Mouse (Mus musculus) embryonic facial prominence, embryonic 15.5 days (tissue): ENCODE measurements around the gene Dop1a. TPM values are rescaled to one million over a fixed set of nuclear protein-coding genes. Genes with fewer than 3 reads are reported as not detected.

Experiments
- ATAC-seq: fragments of 200-750 bp; cut with Nextera tagmentation; 2 replicates; pipeline ENCODE4 v1.8.0; 2017; ENCODE audit warnings: low read depth, moderate TSS enrichment; ENCODE audit not compliant: insufficient number of reproducible peaks, low FRiP score, low TSS enrichment
- H3K27ac ChIP-seq: fragments of 300-500 bp; sonication (generic); replicated peaks from 2 replicates; pipeline ENCODE4 v1.5.1; 2015; ENCODE audit warnings: mild to moderate bottlenecking, inconsistent platforms
- H3K27me3 ChIP-seq: fragments of 300-500 bp; sonication (generic); 2 replicates; pipeline ENCODE4 v1.6.1; 2015; ENCODE audit warnings: inconsistent platforms
- H3K36me3 ChIP-seq: fragments of 300-500 bp; sonication (generic); 2 replicates; pipeline ENCODE4 v1.6.1; 2015; ENCODE audit warnings: mild to moderate bottlenecking, inconsistent platforms
- H3K4me1 ChIP-seq: fragments of 300-500 bp; sonication (generic); 2 replicates; pipeline ENCODE4 v1.6.1; 2015; ENCODE audit warnings: inconsistent platforms
- H3K4me2 ChIP-seq: fragments of 300-500 bp; sonication (generic); replicated peaks from 2 replicates; pipeline ENCODE4 v1.6.1; 2015; ENCODE audit warnings: mild to moderate bottlenecking, inconsistent platforms
- H3K4me3 ChIP-seq: fragments of 300-500 bp; sonication (generic); replicated peaks from 2 replicates; pipeline ENCODE4 v1.5.1; 2015; ENCODE audit warnings: mild to moderate bottlenecking, inconsistent platforms
- H3K9ac ChIP-seq: fragments of 300-500 bp; sonication (generic); 2 replicates; pipeline ENCODE4 v1.6.1; 2015; ENCODE audit warnings: inconsistent platforms
- H3K9me3 ChIP-seq: fragments of 300-500 bp; sonication (generic); replicated peaks from 2 replicates; pipeline ENCODE4 v1.6.1; 2016; ENCODE audit warnings: inconsistent platforms
- whole genome bisulfite sequencing: fragments of 180-500 bp; shearing (Covaris S2); methylation state at CpG from one replicate; pipeline ENCODE4 v1.1.7; 2015; 5-methylcytosine and 5-hydroxymethylcytosine counted together
- polyA plus RNA-seq: library from polyadenylated mRNA; unstranded; fragments of >200 nt; fragmentation: Nextera tagmentation; extraction: Ambion mirVana; gene quantifications from 2 replicates; pipeline ENCODE4 v1.2.1, GENCODE M21; 2015

The Dop1a gene
- 16.4 and 16.8 TPM in 2 replicates for polyA plus RNA-seq

DNA sequence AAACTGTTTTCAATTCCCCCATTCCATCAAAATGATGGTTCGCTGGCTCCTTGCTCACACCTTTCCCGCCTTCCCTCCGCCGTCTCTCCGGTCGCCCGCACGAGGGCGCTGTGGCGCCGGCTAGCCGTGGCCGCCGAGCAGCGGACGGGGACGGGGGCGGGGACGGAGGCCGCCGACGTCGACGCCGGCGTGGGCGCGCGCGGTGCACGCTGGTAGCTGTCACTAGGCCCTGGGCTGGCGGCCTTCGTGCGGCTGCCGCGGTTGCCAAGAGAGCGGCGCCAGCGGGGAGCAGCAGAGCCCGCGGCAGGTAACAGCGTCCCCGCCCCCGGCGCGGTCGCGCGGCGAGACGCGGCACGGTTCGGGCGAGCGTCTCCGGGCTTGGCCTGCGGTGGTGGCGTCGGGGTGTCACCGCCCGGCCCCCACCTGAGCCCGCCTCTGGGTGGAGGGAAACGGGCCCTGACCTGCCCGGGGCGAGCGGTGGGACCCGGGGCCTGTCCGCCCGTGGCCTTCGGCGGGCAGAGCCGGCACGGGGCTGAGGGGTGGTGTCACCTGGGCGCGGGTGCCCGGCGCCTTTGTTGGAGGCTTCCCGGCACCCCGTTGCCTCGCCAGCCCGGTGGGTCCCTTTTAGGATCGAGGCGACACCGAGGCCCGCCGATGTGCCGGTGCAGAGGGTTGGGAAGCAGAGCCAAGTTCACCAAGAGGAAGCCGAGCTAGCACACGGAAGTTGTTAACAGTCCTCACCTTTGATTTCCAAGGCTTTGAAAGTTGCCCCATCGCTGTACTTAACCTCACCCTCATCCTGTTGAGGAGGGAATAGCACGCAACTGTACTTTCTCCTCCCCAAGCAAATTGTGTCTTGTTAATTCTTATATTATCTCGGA, at the start of gene Dop1a:
TSS of gene Dop1a (plus strand) at position 165 of the 881 bp plus-strand sequence.
- peak; percentile 95 for ATAC-seq
- peak within 1 kb of the TSS; percentile 75 for H3K27ac ChIP-seq
- peak within 1 kb of the TSS; percentile 90 for H3K4me3 ChIP-seq
- under 1% methylated on average over 88 of the region's 93 CpGs for WGBS
- peak within 1 kb of the TSS; percentile 69 for H3K4me2 ChIP-seq
- H3K9ac ChIP-seq: peak within 1 kb of the TSS; percentile 66
- H3K36me3 ChIP-seq: no peaks in the 10 kb centered on the region
- 0 out of 2 replicates have a peak, but pooled peaks cover 3% of the 10 kb centered on the region for H3K27me3 ChIP-seq
- peaks cover 16% of the 10 kb centered on the region for H3K4me1 ChIP-seq
- no peaks in the 10 kb centered on the region for H3K9me3 ChIP-seq

- ATAC-seq: no peak
- no peaks in the 10 kb centered on the region for H3K27me3 ChIP-seq
- no peak overlapping the region for H3K4me3 ChIP-seq
- H3K4me1 ChIP-seq: no peaks in the 10 kb centered on the region
- WGBS: 95% methylated on average over 1 of the region's 1 CpGs
- no peak overlapping the region for H3K27ac ChIP-seq
- H3K9me3 ChIP-seq: no peaks in the 10 kb centered on the region
- no peak overlapping the region for H3K4me2 ChIP-seq
- no peaks in the 10 kb centered on the region for H3K36me3 ChIP-seq
- no peak overlapping the region for H3K9ac ChIP-seq
These were observed 49.0 kb upstream of the Dop1a start for GRCm38 (mm10) chr9:86417971-86418370.

- Histone ChIP-seq H3K9ac (no peak overlapping the region), H3K27ac (no peak overlapping the region), H3K4me1 (no peaks in the 10 kb centered on the region), H3K27me3 (no peaks in the 10 kb centered on the region), H3K4me2 (no peak overlapping the region), H3K36me3 (no peaks in the 10 kb centered on the region), H3K9me3 (no peaks in the 10 kb centered on the region), H3K4me3 (no peak overlapping the region)
- ATAC-seq: no peak
- WGBS: 70% methylated on average over 6 of the region's 6 CpGs
These were observed 47.6 kb upstream of the Dop1a start for GRCm38 (mm10) chr9:86419366-86419765.

GRCm38 (mm10) chr9:86423331-86423730, 43.6 kb upstream of the Dop1a start:
- WGBS: 84% methylated on average over 4 of the region's 4 CpGs
- no peak overlapping the region for H3K27ac ChIP-seq
- ATAC-seq: no peak

DNA sequence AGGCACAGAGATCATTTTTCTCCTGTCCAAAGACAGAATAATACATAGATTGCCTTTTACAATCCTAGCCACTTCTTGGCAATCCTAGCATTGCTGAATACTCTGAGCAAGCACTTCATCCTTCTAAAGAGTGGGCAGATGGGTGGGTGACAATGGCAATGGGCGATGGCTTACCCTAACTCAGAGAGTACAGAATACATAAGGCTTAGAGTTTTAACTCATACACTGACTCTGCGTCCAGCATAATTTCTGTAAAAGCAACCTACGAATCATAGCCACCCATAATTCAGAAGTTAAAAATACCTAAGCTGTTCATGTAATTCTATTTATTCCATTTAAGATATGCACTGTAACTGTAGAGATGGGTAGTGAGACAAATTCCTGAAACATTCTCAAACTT, 31.4 kb upstream of the Dop1a start:
- no peaks in the 10 kb centered on the region for H3K27me3 ChIP-seq
- no peak overlapping the region for H3K9ac ChIP-seq
- no peak overlapping the region for H3K4me3 ChIP-seq
- ATAC-seq: no peak
- H3K4me1 ChIP-seq: no peaks in the 10 kb centered on the region
- H3K4me2 ChIP-seq: no peak overlapping the region
- 85% methylated on average over 3 of the region's 3 CpGs for WGBS
- no peaks in the 10 kb centered on the region for H3K36me3 ChIP-seq
- H3K27ac ChIP-seq: no peak overlapping the region
- H3K9me3 ChIP-seq: no peaks in the 10 kb centered on the region

More at GRCm38 (mm10) chr9:86423331-86423730, 43.6 kb upstream of the Dop1a start:
- Histone ChIP-seq H3K9ac (no peak overlapping the region), H3K36me3 (no peaks in the 10 kb centered on the region), H3K9me3 (no peaks in the 10 kb centered on the region), H3K4me1 (no peaks in the 10 kb centered on the region), H3K4me2 (no peak overlapping the region), H3K4me3 (no peak overlapping the region), H3K27me3 (no peaks in the 10 kb centered on the region)

DNA sequence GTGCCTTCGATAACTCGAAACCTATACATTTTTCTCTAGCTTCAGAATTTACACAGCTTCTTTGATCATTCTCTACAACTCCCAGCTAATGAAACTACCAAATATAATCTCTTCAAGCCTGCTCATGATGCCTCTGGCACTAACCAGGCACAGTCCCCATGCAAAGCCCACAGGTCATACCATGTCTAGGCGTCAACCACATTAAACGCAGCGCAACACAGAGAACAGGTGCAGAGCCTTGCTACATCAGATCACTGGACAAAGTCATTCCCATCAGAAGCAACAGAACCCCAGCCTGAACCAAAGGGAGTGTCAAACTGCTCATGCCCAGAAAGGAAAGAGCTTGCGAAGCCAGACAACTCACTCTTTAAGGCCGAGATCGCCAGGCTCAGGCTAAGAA, 30.3 kb upstream of the Dop1a start:
- no peak for ATAC-seq
- 85% methylated on average over 8 of the region's 8 CpGs for WGBS

DNA sequence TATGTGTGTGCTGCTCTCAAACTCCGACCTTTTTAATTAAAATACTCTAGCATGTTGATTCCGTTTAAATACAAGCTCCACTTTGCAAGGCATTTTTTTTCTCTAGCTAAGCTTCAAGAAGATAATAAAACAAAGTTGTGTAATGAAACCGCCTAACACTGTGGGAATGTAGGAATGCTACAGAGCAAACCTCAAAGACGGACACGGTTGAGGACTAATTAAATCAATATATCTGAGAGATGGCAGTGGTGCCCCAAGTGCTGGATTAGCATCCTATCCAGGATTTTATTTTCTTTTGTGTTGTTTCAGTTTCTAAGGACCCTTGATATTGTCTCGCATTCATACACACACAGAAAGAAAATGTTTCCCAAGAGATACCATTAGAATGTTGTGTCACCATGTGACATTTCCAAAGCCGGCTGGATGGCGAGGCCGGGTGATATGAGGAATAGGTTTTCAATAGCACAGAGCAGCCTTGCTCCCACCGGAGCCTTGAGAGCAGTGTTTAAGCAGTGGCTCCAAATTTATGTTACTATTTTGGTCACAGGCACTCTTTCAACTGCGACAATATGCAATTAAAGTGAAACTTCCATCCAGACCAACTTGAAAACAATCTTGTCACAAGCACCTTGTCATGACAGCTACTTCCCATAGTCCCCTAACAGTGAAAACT, 28.5 kb upstream of the Dop1a start:
- Histone ChIP-seq H3K27me3 (no peaks in the 10 kb centered on the region), H3K4me1 (no peaks in the 10 kb centered on the region), H3K36me3 (no peaks in the 10 kb centered on the region), H3K9ac (no peak overlapping the region), H3K4me2 (no peak overlapping the region), H3K27ac (no peak overlapping the region), H3K4me3 (no peak overlapping the region), H3K9me3 (no peaks in the 10 kb centered on the region)
- 46% methylated on average over 11 of the region's 11 CpGs for WGBS
- no peak for ATAC-seq

More for the DNA sequence above, 30.3 kb upstream of the Dop1a start:
- Histone ChIP-seq H3K4me1 (no peaks in the 10 kb centered on the region), H3K4me2 (no peak overlapping the region), H3K4me3 (no peak overlapping the region), H3K9ac (no peak overlapping the region), H3K36me3 (no peaks in the 10 kb centered on the region), H3K27me3 (no peaks in the 10 kb centered on the region), H3K9me3 (no peaks in the 10 kb centered on the region), H3K27ac (no peak overlapping the region)

- Histone ChIP-seq H3K27me3 (no peaks in the 10 kb centered on the region), H3K9me3 (no peaks in the 10 kb centered on the region), H3K4me3 (no peak overlapping the region), H3K4me2 (no peak overlapping the region), H3K36me3 (no peaks in the 10 kb centered on the region), H3K27ac (no peak overlapping the region), H3K9ac (no peak overlapping the region), H3K4me1 (no peaks in the 10 kb centered on the region)
- ATAC-seq: no peak
- WGBS: 84% methylated on average over 4 of the region's 4 CpGs
These were observed 24.7 kb upstream of the Dop1a start for GRCm38 (mm10) chr9:86442248-86442647.

GRCm38 (mm10) chr9:86446847-86447246, 20.1 kb upstream of the Dop1a start:
- H3K4me2 ChIP-seq: no peak overlapping the region
- H3K36me3 ChIP-seq: no peaks in the 10 kb centered on the region
- H3K27me3 ChIP-seq: no peaks in the 10 kb centered on the region; the same call in 1 of the 2 replicates
- peaks cover 3% of the 10 kb centered on the region for H3K4me1 ChIP-seq
- no peak overlapping the region for H3K4me3 ChIP-seq
- ATAC-seq: no peak
- H3K9ac ChIP-seq: no peak overlapping the region
- H3K27ac ChIP-seq: no peak overlapping the region
- 86% methylated on average over 7 of the region's 7 CpGs for WGBS
- H3K9me3 ChIP-seq: no peaks in the 10 kb centered on the region

DNA sequence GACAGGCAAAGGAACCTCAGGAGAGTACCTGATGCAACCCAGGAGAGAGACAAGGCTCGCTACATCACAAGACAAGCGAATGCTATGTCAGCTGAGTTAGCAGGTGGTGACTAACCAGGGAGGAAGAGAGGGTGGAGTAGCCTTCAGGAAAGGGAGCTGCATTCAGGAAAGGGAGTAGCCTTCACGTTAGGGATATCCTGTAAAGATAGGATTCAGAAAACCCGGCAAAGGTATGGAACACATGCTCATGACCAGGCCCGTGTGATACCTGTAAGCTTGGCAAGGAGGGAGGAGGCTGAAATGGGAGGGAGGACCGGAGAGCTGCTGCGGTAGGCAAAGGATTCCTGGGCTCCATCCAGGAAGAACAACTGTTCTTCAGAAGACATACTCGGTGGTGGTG, 19.5 kb upstream of the Dop1a start:
- H3K4me3 ChIP-seq: no peak overlapping the region
- no peak for ATAC-seq
- H3K9me3 ChIP-seq: no peaks in the 10 kb centered on the region
- peaks cover 3% of the 10 kb centered on the region for H3K4me1 ChIP-seq
- H3K27ac ChIP-seq: no peak overlapping the region
- 87% methylated on average over 8 of the region's 8 CpGs for WGBS
- H3K4me2 ChIP-seq: no peak overlapping the region
- H3K9ac ChIP-seq: no peak overlapping the region
- H3K36me3 ChIP-seq: no peaks in the 10 kb centered on the region
- no peaks in the 10 kb centered on the region; the same call in 1 of the 2 replicates for H3K27me3 ChIP-seq

GRCm38 (mm10) chr9:86449581-86449980, 17.4 kb upstream of the Dop1a start:
- no peak overlapping the region for H3K4me2 ChIP-seq

More at GRCm38 (mm10) chr9:86449581-86449980, 17.4 kb upstream of the Dop1a start:
- 4% methylated on average over 11 of the region's 11 CpGs for WGBS
- Histone ChIP-seq H3K27me3 (no peaks in the 10 kb centered on the region; the same call in 1 of the 2 replicates), H3K9me3 (no peaks in the 10 kb centered on the region), H3K9ac (no peak overlapping the region), H3K27ac (no peak overlapping the region), H3K4me1 (peaks cover 3% of the 10 kb centered on the region), H3K4me3 (no peak overlapping the region), H3K36me3 (no peaks in the 10 kb centered on the region)
- no peak for ATAC-seq
